Mouse (Mus musculus) heart, embryonic 13.5 days (tissue): Measurements from ENCODE around the gene Zswim2. TPM values are rescaled to one million over a fixed set of nuclear protein-coding genes. Genes with fewer than 3 reads are reported as not detected.

ENCODE experiments used
- ATAC-seq: fragments of 200-750 bp; cut with Nextera tagmentation; 2 replicates; pipeline ENCODE4 v1.8.0; 2017; ENCODE audit warnings: moderate TSS enrichment; ENCODE audit not compliant: insufficient number of reproducible peaks, low FRiP score, low TSS enrichment; ENCODE audit errors: extremely low read depth
- H3K27ac ChIP-seq: fragments of 300-500 bp; sonication (generic); replicated peaks from 2 replicates; pipeline ENCODE4 v1.5.1; 2015; ENCODE audit warnings: moderate library complexity, mild to moderate bottlenecking, inconsistent platforms
- H3K27me3 ChIP-seq: fragments of 300-500 bp; sonication (generic); replicated peaks from 2 replicates; pipeline ENCODE4 v1.6.1; 2015; ENCODE audit warnings: mild to moderate bottlenecking, inconsistent platforms
- H3K36me3 ChIP-seq: fragments of 300-500 bp; sonication (generic); 2 replicates; pipeline ENCODE4 v1.6.1; 2015; ENCODE audit warnings: mild to moderate bottlenecking, inconsistent platforms
- H3K4me1 ChIP-seq: fragments of 300-500 bp; sonication (generic); 2 replicates; pipeline ENCODE4 v1.6.1; 2015; ENCODE audit warnings: inconsistent platforms
- H3K4me2 ChIP-seq: fragments of 300-500 bp; sonication (generic); 2 replicates; pipeline ENCODE4 v1.6.1; 2015; ENCODE audit warnings: inconsistent platforms, mild to moderate bottlenecking, moderate library complexity
- H3K4me3 ChIP-seq: fragments of 300-500 bp; sonication (generic); 2 replicates; pipeline ENCODE4 v1.5.1; 2015; ENCODE audit warnings: moderate library complexity, mild to moderate bottlenecking, inconsistent platforms
- H3K9ac ChIP-seq: fragments of 300-500 bp; sonication (generic); 2 replicates; pipeline ENCODE4 v1.6.1; 2015; ENCODE audit warnings: inconsistent platforms, mild to moderate bottlenecking, moderate library complexity
- H3K9me3 ChIP-seq: fragments of 300-500 bp; sonication (generic); 2 replicates; pipeline ENCODE4 v1.6.1; 2016; ENCODE audit warnings: inconsistent platforms
- WGBS: fragments of 180-500 bp; shearing (Covaris S2); methylation state at CpG from one replicate; pipeline ENCODE4 v1.1.7; 2015; ENCODE audit warnings: mixed read lengths; 5-methylcytosine and 5-hydroxymethylcytosine counted together
- polyA plus RNA-seq: library from polyadenylated mRNA; unstranded; fragments of >200 nt; fragmentation: Nextera tagmentation; extraction: Ambion mirVana; gene quantifications from 2 replicates; pipeline ENCODE4 v1.2.1, GENCODE M21; 2015

The Zswim2 gene
- polyA plus RNA-seq, 1 experiment from 2014 or later: not detected

DNA sequence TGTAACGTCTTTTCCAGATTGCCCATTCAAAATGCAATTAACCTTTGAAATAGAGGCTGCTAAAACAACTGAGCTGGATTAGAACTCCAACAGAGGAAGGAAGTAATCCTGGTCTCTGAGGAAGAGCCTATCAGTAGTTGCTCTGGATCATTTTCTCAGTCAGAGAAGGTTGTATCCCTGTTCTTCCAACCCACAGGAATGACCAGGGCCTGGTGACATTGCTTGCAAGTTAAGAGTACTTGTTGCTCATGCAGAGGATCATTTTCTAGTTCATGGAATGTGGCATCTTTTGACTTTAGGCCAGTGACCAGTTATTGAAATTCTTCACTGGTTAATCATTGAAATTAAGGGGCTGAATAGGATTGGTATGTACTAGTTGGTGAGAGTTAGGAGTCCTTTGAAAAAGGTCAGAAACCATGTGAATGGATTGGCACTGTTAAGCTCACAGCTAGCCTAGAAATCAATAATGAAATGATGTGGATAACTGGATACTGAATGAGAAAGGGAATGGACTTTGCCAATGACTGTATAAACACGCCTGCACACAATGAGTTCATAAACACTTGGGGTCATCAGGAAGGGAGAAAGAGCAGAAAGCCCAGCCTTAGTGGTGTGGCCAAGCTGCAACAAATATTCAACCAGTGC, 39.0 kb downstream of the Zswim2 start:
- H3K4me2 ChIP-seq: no peak overlapping the region
- WGBS: 56% methylated on average over 2 of the region's 2 CpGs

GRCm38 (mm10) chr2:83893701-83894100, 47.3 kb downstream of the Zswim2 start:
- WGBS: 78% methylated on average over 2 of the region's 2 CpGs
- H3K27me3 ChIP-seq: no peaks in the 10 kb centered on the region

More for the DNA sequence above, 39.0 kb downstream of the Zswim2 start:
- no peak for ATAC-seq
- Histone ChIP-seq H3K9me3 (no peaks in the 10 kb centered on the region), H3K27ac (no peak overlapping the region), H3K4me1 (no peaks in the 10 kb centered on the region), H3K27me3 (no peaks in the 10 kb centered on the region), H3K4me3 (no peak overlapping the region), H3K9ac (no peak overlapping the region), H3K36me3 (no peaks in the 10 kb centered on the region)

DNA sequence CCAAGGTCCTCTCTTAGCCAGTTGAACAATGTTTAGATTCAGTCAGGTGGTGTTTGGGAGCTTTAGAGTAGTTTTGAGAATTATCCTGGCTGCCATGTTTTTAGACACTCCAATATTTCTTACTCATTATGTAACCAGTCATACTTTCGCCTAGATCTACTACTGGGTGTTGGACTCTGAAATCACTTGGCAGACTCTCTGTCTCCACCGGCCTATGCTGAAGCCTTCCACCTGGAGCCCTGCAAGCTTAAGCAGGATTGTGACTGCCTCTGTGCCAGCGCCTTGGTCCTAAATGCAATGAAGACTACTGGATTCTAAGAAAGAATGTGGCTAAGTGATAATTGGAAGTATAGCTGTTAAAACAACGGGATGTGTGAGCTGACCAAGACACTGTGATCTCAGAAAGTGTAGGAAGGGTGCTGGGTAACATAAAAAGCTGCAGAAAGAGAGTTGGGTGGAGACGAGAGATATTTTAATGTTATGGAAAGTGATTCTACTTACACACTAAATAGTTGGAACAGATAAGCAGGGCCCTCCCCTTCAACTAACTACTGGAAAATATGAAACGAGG, 57.1 kb downstream of the Zswim2 start:
- 66% methylated on average over 6 of the region's 6 CpGs for WGBS
- 0 out of 2 replicates have a peak, but pooled peaks cover 3% of the 10 kb centered on the region for H3K36me3 ChIP-seq
- H3K27me3 ChIP-seq: no peaks in the 10 kb centered on the region
- H3K9me3 ChIP-seq: no peaks in the 10 kb centered on the region
- no peak overlapping the region for H3K4me3 ChIP-seq
- no peak overlapping the region for H3K27ac ChIP-seq
- H3K4me2 ChIP-seq: no peak overlapping the region
- no peak for ATAC-seq
- no peaks in the 10 kb centered on the region for H3K4me1 ChIP-seq
- H3K9ac ChIP-seq: no peak overlapping the region

More at GRCm38 (mm10) chr2:83893701-83894100, 47.3 kb downstream of the Zswim2 start:
- H3K27ac ChIP-seq: no peak overlapping the region
- H3K4me1 ChIP-seq: no peaks in the 10 kb centered on the region
- no peak overlapping the region for H3K4me2 ChIP-seq
- no peaks in the 10 kb centered on the region for H3K36me3 ChIP-seq
- no peak overlapping the region for H3K9ac ChIP-seq
- no peak for ATAC-seq
- no peaks in the 10 kb centered on the region for H3K9me3 ChIP-seq
- no peak overlapping the region for H3K4me3 ChIP-seq

Other genes with a start within 250 kb of the Zswim2 start
- 48.8 and 50.4 TPM in 2 replicates for gene Itgav, start 216.8 kb downstream of the Zswim2 start, polyA plus RNA-seq
- gene Fam171b, start 128.6 kb downstream of the Zswim2 start, polyA plus RNA-seq: 2.1 and 2.7 TPM in 2 replicates
- gene Gm13698, start 14.5 kb upstream of the Zswim2 start, polyA plus RNA-seq: not detected in 2 replicates
- not detected in 2 replicates for gene Gm13693, start 20.3 kb upstream of the Zswim2 start, polyA plus RNA-seq
- gene Gm13695, start 26.1 kb upstream of the Zswim2 start, polyA plus RNA-seq: not detected in 2 replicates
- not detected in 2 replicates for gene Gm13696, start 31.9 kb upstream of the Zswim2 start, polyA plus RNA-seq
- gene Gm13694, start 37.7 kb upstream of the Zswim2 start, polyA plus RNA-seq: not detected in 2 replicates
- gene Gm13697, start 43.5 kb upstream of the Zswim2 start, polyA plus RNA-seq: not detected in 2 replicates
- gene Gm13691, start 49.3 kb upstream of the Zswim2 start, polyA plus RNA-seq: not detected in 2 replicates